Mouse (Mus musculus) CH12.LX (cell line): Measurements from ENCODE around the gene Olfr243. TPM values are rescaled to one million over a fixed set of nuclear protein-coding genes. Genes with fewer than 3 reads are reported as not detected.
"Not testable (repeated sequence)": the region's sequence is repeated elsewhere in the genome, so short reads cannot be mapped to it uniquely, and the experiment has no call there.

Experiments used
- DNase-seq: peaks from one replicate; pipeline ENCODE4 v3.0.0-alpha.2; 2013; ENCODE audit errors: extremely low read depth
- H3K27ac ChIP-seq: 2 replicates; pipeline ENCODE4 v1.5.1; 2012; ENCODE audit warnings: low read depth, mild to moderate bottlenecking, control low read depth, moderate library complexity; ENCODE audit not compliant: insufficient read depth
- H3K27me3 ChIP-seq: replicated peaks from 2 replicates; pipeline ENCODE3; 2012; ENCODE audit warnings: inconsistent platforms
- H3K36me3 ChIP-seq, 2 experiments: replicated peaks in 1 of 2; 2 replicates each; pipeline versions ENCODE3 to v1.6.1; 2012; ENCODE audit warnings: inconsistent platforms in 1 of 2, low read length in 1 of 2, mild to moderate bottlenecking in 1 of 2, mixed read lengths in 1 of 2, moderate library complexity in 1 of 2; ENCODE audit not compliant: control insufficient read depth in 1 of 2, insufficient read depth in 1 of 2
- H3K4me1 ChIP-seq, 2 experiments: 2 replicates each; pipeline ENCODE4 v1.6.1; 2012; ENCODE audit warnings: inconsistent platforms in 1 of 2, moderate library complexity in 1 of 2; ENCODE audit not compliant: insufficient read depth in 2 of 2, control insufficient read depth in 1 of 2
- H3K4me2 ChIP-seq: 2 replicates; pipeline ENCODE4 v1.6.1; 2012; ENCODE audit warnings: low read depth, mild to moderate bottlenecking, control low read depth; ENCODE audit not compliant: poor library complexity, insufficient read depth, severe bottlenecking
- H3K4me3 ChIP-seq, 3 experiments: fragments of 150-350 bp in 1 of 3; sonication (generic) in 1 of 3; replicated peaks in 1 of 3; 2 replicates each; pipeline versions ENCODE3 to v1.5.1; 2011 to 2012; ENCODE audit warnings: low read depth in 2 of 3, low read length in 2 of 3, mild to moderate bottlenecking in 2 of 3, moderate library complexity in 2 of 3, control low read depth in 1 of 3, improper control_type of control experiment in 1 of 3, inconsistent platforms in 1 of 3, mixed read lengths in 1 of 3; ENCODE audit not compliant: poor library complexity in 1 of 3
- H3K79me2 ChIP-seq: replicated peaks from 2 replicates; pipeline ENCODE4 v1.6.1; 2012; ENCODE audit warnings: mild to moderate bottlenecking, moderate library complexity; ENCODE audit not compliant: control insufficient read depth, poor library complexity, insufficient read depth, severe bottlenecking; ENCODE audit errors: extremely low read depth
- H3K9ac ChIP-seq: 2 replicates; pipeline ENCODE4 v1.6.1; 2012; ENCODE audit warnings: low read depth, mild to moderate bottlenecking, control low read depth, moderate library complexity; ENCODE audit not compliant: insufficient read depth
- H3K9me3 ChIP-seq: replicated peaks from 2 replicates; pipeline ENCODE3; 2012; ENCODE audit warnings: low read length, inconsistent platforms, mixed read lengths
- CTCF ChIP-seq, 2 experiments: IDR thresholded peaks in 1 of 2; conservative IDR thresholded peaks in 1 of 2; 2 replicates each; pipeline ENCODE4 v1.5.1; 2011 to 2012; ENCODE audit warnings: low read depth in 2 of 2, low read length in 2 of 2, improper control_type of control experiment in 1 of 2, inconsistent platforms in 1 of 2, mild to moderate bottlenecking in 1 of 2, moderate library complexity in 1 of 2
- ELF1 ChIP-seq: IDR thresholded peaks from 2 replicates; pipeline ENCODE4 v1.6.1; 2014; ENCODE audit warnings: low read depth, mild to moderate bottlenecking, inconsistent platforms, low read length, improper control_type of control experiment
- EP300 ChIP-seq: IDR thresholded peaks from 2 replicates; pipeline ENCODE4 v1.6.1; 2011; ENCODE audit warnings: low read length, improper control_type of control experiment
- ETS1 ChIP-seq: conservative IDR thresholded peaks from 2 replicates; pipeline ENCODE4 v1.6.1; 2012; ENCODE audit warnings: low read depth, mild to moderate bottlenecking, inconsistent platforms, low read length, improper control_type of control experiment, moderate library complexity
- JUN ChIP-seq: IDR thresholded peaks from 2 replicates; pipeline ENCODE4 v1.6.1; 2011; ENCODE audit warnings: low read depth, mild to moderate bottlenecking, low read length, improper control_type of control experiment, moderate library complexity; ENCODE audit not compliant: insufficient read depth
- JUND ChIP-seq: conservative IDR thresholded peaks from 2 replicates; pipeline ENCODE4 v1.6.1; 2011; ENCODE audit warnings: low read depth, low read length, improper control_type of control experiment
- KAT2A ChIP-seq: IDR thresholded peaks from 2 replicates; pipeline ENCODE4 v1.6.1; 2012; ENCODE audit warnings: low read length, improper control_type of control experiment, inconsistent platforms; ENCODE audit not compliant: insufficient replicate concordance
- MAFK ChIP-seq: IDR thresholded peaks from 2 replicates; pipeline ENCODE4 v1.6.1; 2011; ENCODE audit warnings: low read length, improper control_type of control experiment; ENCODE audit not compliant: insufficient replicate concordance
- MAX ChIP-seq: IDR thresholded peaks from 2 replicates; pipeline ENCODE4 v1.6.1; 2011; ENCODE audit warnings: low read length, improper control_type of control experiment
- MEF2A ChIP-seq: IDR thresholded peaks from 2 replicates; pipeline ENCODE4 v1.6.1; 2014; ENCODE audit warnings: low read depth, mild to moderate bottlenecking, inconsistent platforms, low read length, improper control_type of control experiment, borderline replicate concordance
- MXI1 ChIP-seq: IDR thresholded peaks from 2 replicates; pipeline ENCODE4 v1.6.1; 2011; ENCODE audit warnings: mild to moderate bottlenecking, low read depth, low read length, improper control_type of control experiment
- MYC ChIP-seq: IDR thresholded peaks from 2 replicates; pipeline ENCODE4 v1.6.1; 2011; ENCODE audit warnings: low read depth, mild to moderate bottlenecking, improper control_type of control experiment, low read length
- NELFE ChIP-seq: IDR thresholded peaks from 2 replicates; pipeline ENCODE4 v1.6.1; 2011; ENCODE audit warnings: low read depth, low read length, improper control_type of control experiment
- PAX5 ChIP-seq: IDR thresholded peaks from 2 replicates; pipeline ENCODE4 v1.6.1; 2012; ENCODE audit warnings: low read length, inconsistent platforms, mixed read lengths
- POLR2A ChIP-seq: IDR thresholded peaks from 2 replicates; pipeline ENCODE4 v1.6.1; 2011; ENCODE audit warnings: low read depth, mild to moderate bottlenecking, improper control_type of control experiment, low read length
- POLR2AphosphoS2 ChIP-seq: IDR thresholded peaks from 2 replicates; pipeline ENCODE4 v1.6.1; 2011; ENCODE audit warnings: low read depth, low read length, improper control_type of control experiment
- RAD21 ChIP-seq: IDR thresholded peaks from 2 replicates; pipeline ENCODE4 v1.6.1; 2011; ENCODE audit warnings: low read depth, mild to moderate bottlenecking, low read length, improper control_type of control experiment, moderate library complexity
- TBP ChIP-seq: conservative IDR thresholded peaks from 2 replicates; pipeline ENCODE4 v1.6.1; 2011; ENCODE audit warnings: low read depth, low read length, improper control_type of control experiment
- USF2 ChIP-seq: conservative IDR thresholded peaks from 2 replicates; pipeline ENCODE4 v1.6.1; 2011; ENCODE audit warnings: low read depth, low read length, improper control_type of control experiment
- ZC3H11A ChIP-seq: IDR thresholded peaks from 2 replicates; pipeline ENCODE4 v1.6.1; 2012; ENCODE audit warnings: low read depth, mild to moderate bottlenecking, inconsistent platforms, low read length, improper control_type of control experiment
- ZNF384 ChIP-seq: IDR thresholded peaks from 2 replicates; pipeline ENCODE4 v1.6.1; 2012; ENCODE audit warnings: low read depth, low read length, improper control_type of control experiment, inconsistent platforms
- dilution Hi-C: fragments of 300-500 bp; cut with MboI; formaldehyde crosslinking; loops from 2 replicates; pipeline ENCODE4 v1.14.3; 2020; ENCODE audit warnings: low sequenced_read_pairs; ENCODE audit not compliant: extremely low pct_unique_long_range_greater_than_20kb, extremely low pct_ligation_motif_present
- in situ Hi-C: fragments of 300-500 bp; cut with MboI; formaldehyde crosslinking; loops from 3 replicates; pipeline ENCODE4 v1.14.3; 2019; ENCODE audit warnings: low sequenced_read_pairs, low pct_ligation_motif_present, low pct_unique_long_range_greater_than_20kb, mixed read lengths
- polyA plus RNA-seq: library from polyadenylated mRNA; unstranded; fragments of >175 nt; gene quantifications from 2 replicates; pipeline ENCODE4 v1.2.1, GENCODE M21; 2012; ENCODE audit warnings: low read depth; ENCODE audit not compliant: insufficient read length
- total RNA-seq, 2 experiments: library from RNA; depleted of rRNA; stranded (reverse); fragments of 300-350 nt in 1 of 2; fragments of >200 nt in 1 of 2; gene quantifications; 2 replicates each; pipeline ENCODE4 v1.2.3; 2012 to 2014

Olfr243 gene
- total and polyA plus RNA-seq, 3 experiments, result not detected

DNA sequence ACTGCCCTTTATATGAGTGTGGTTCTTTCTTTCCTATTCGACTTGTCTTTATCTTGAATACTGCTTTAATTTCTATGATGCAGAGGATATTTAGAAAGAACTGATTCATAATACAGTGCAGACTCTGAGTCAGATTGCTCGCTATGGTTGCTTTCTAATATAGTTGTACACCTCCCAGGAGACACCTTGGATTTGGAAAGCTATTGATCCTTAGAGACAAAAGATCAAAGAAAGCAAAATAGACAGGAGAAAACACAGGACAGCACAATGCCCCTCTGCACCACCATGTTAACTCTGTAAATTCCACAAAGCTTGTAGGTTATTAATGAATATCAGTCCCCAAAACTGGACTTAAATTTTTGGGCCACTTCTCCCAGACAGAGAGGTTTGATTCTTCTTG is 30.4 kb downstream of the Olfr243 start, which contains the start of gene Olfr629:
TSS of gene Olfr629 (minus strand) at position 101 of the 400 bp plus-strand sequence.
- Histone ChIP-seq H3K9ac (no peak within 1 kb of the TSS), H3K79me2 (no peaks in the 10 kb centered on the region), H3K9me3 (no peaks in the 10 kb centered on the region), H3K4me1 (no peaks in the 10 kb centered on the region), H3K4me2 (no peak within 1 kb of the TSS), H3K36me3 (no peaks in the 10 kb centered on the region), H3K27ac (no peak within 1 kb of the TSS), H3K27me3 (no peaks in the 10 kb centered on the region), H3K4me3 (no peak within 1 kb of the TSS)
- DNase-seq, result no peak
- dilution Hi-C loops (no loop called here), in situ Hi-C loops (no loop called here)
- TF ChIP-seq JUND, result no peak
- TF ChIP-seq ETS1, result no peak
- no peak for TF ChIP-seq TBP
- TF ChIP-seq MEF2A, result no peak
- TF ChIP-seq POLR2AphosphoS2, result no peak
- TF ChIP-seq MAX, result no peak
- TF ChIP-seq POLR2A, result no peak
- TF ChIP-seq ZC3H11A, result no peak
- no peak for TF ChIP-seq KAT2A
- no peak for TF ChIP-seq PAX5
- TF ChIP-seq JUN, result no peak
- TF ChIP-seq EP300, result no peak
- no peak for TF ChIP-seq MAFK
- no peak for TF ChIP-seq RAD21

DNA sequence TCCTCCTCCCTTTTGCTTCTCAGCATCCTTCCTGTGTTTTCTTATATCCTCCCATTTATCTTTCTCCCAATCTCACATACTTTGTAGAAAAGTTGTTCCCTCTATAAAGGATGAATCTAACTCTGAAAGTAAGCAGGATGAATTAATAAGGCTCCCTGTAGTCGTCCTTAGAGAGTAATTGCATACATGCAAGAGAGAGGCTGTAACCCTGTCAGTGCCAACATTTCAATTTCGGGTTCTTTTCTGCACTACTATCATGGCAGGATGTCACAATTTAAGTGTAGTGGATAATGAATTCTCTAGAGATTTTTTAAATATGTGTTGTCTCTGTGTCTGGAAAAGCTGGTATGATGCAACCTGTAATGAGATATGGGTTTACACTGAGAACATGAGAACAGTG is 42.8 kb downstream of the Olfr243 start, which contains the start of gene Olfr630:
TSS of gene Olfr630 (minus strand) at position 101 of the 400 bp plus-strand sequence.
- dilution Hi-C loops (no loop called here), in situ Hi-C loops (no loop called here)
- no peak within 1 kb of the TSS for H3K4me3 ChIP-seq
- no peaks in the 10 kb centered on the region for H3K27me3 ChIP-seq
- H3K9me3 ChIP-seq, result no peaks in the 10 kb centered on the region
- no peak within 1 kb of the TSS for H3K27ac ChIP-seq
- H3K4me2 ChIP-seq, result no peak within 1 kb of the TSS
- H3K79me2 ChIP-seq, result no peaks in the 10 kb centered on the region
- H3K9ac ChIP-seq, result no peak within 1 kb of the TSS
- no peaks in the 10 kb centered on the region for H3K4me1 ChIP-seq
- DNase-seq, result no peak
- TF ChIP-seq USF2 (no peak), ELF1 (no peak), POLR2A (no peak), MAX (no peak), MXI1 (no peak), MYC (no peak), EP300 (no peak), POLR2AphosphoS2 (no peak), CTCF (conservative IDR thresholded peaks at IDR 0.05 in 1 of 2, IDR thresholded peaks at IDR 0.05 in 1 of 2; ENCODE audit: low read depth in 2 of 2, low read length in 2 of 2) (no peak), NELFE (no peak), MEF2A (no peak), ZNF384 (no peak)
- H3K36me3 ChIP-seq, result no peaks in the 10 kb centered on the region

DNA sequence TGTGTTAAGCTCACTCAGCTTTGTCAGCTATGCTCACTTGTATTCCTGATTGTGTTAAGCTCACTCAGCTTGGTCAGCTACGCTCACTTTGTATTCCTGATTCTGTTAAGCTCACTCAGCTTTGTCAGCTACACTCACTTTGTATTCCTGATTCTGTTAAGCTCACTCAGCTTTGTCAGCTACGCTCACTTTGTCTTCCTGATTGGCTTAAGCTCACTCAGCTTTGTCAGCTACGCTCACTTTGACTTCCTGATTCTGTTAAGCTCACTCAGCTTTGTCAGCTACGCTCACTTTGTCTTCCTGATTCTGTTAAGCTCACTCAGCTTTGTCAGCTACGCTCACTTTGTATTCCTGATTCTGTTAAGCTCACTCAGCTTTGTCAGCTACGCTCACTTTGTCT is 47.7 kb downstream of the Olfr243 start:
- H3K9me3 ChIP-seq, H3K9ac ChIP-seq, DNase-seq, H3K27me3 ChIP-seq, H3K27ac ChIP-seq, H3K4me2 ChIP-seq, H3K4me1 ChIP-seq, H3K36me3 ChIP-seq, dilution Hi-C loops, H3K4me3 ChIP-seq, in situ Hi-C loops, H3K79me2 ChIP-seq: not testable (repeated sequence)

DNA sequence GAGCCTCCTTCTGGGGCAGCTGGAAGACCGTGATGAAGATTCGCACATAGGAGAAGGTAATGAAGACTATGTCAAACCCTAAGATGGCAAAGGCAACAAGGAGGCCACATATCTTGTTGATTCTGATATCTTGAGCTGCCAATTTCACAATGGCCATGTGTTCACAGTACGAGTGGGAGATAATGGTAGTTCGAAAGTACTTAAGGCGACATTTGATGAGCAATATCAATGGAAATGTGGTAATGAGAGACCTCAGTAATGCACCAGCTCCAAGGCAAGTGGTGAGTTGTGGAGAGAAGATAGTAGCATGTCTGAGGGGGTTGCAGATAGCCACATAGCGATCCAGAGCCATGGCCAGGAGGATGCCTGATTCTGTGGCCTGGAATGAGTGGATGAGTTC is 53.2 kb downstream of the Olfr243 start:
- H3K27me3 ChIP-seq, in situ Hi-C loops, H3K27ac ChIP-seq, H3K36me3 ChIP-seq, DNase-seq, H3K4me3 ChIP-seq, H3K9me3 ChIP-seq, dilution Hi-C loops, H3K4me1 ChIP-seq, H3K4me2 ChIP-seq, H3K9ac ChIP-seq, H3K79me2 ChIP-seq: not testable (repeated sequence)
